Comparison of ENCODE assay signal across 19 mouse cellular contexts in genomic region chr3:30863712-30864435, GRCm38 (mm10). TPM values are rescaled to one million over a fixed set of nuclear protein-coding genes. Genes with fewer than 3 reads are reported as not detected.
DNase-seq lines count a peak whose midpoint lies in the region; ATAC-seq and TF ChIP-seq lines count a peak whose summit lies in the region.
"Had no signal": no experiment of that assay in that cellular context is flagged by ENCODE, and none has a peak within 500 bp of the region (broad histone marks: within the 10 kb centered on the region; RNA-seq: fewer than 3 reads in every experiment).

No protein-coding gene starts in this region.

- no peak overlapping the region for H3K4me2 ChIP-seq in liver, postnatal 0 days (ENCODE audit: low read depth, low read length)
- no peak overlapping the region for H3K4me2 ChIP-seq in liver, embryonic 12.5 days
- no peak overlapping the region for H3K4me2 ChIP-seq in forebrain, embryonic 13.5 days
- H3K4me2 ChIP-seq: hindbrain, embryonic 12.5 days; lung, embryonic 14.5 days had no signal

- H3K27me3 ChIP-seq in liver, postnatal 0 days (ENCODE audit: insufficient read depth, low read length), result no peaks in the 10 kb centered on the region
- H3K27me3 ChIP-seq in liver, embryonic 12.5 days (replicated peaks), result no peaks in the 10 kb centered on the region
- H3K27me3 ChIP-seq in forebrain, embryonic 13.5 days, result no peaks in the 10 kb centered on the region
- H3K27me3 ChIP-seq: hindbrain, embryonic 12.5 days; Patski had no signal

- DNase-seq in liver, postnatal 0 days, result no peak
- no peak for DNase-seq in adrenal gland, postnatal 36 days
- DNase-seq: cerebellum, adult 9-11 months; kidney, postnatal 36 days; left cerebral cortex, postnatal 4 days; liver; midbrain, embryonic 14.5 days; right cerebral cortex, postnatal 14 days; thymus, postnatal 14 days had no signal

- 39% methylated on average over 5 of the region's 5 CpGs for WGBS in liver, postnatal 0 days (ENCODE audit: insufficient replicate concordance)
- 40% methylated on average over 5 of the region's 5 CpGs for WGBS in liver, embryonic 12.5 days (ENCODE audit: insufficient replicate concordance)
- 11% methylated on average over 5 of the region's 5 CpGs for WGBS in bone marrow, adult 2 months
- WGBS in forebrain, embryonic 13.5 days, result 82% methylated on average over 5 of the region's 5 CpGs

- TF ChIP-seq POLR2A in bone marrow, adult 2 months (IDR thresholded peaks at IDR 0.05; ENCODE audit: borderline replicate concordance, control insufficient read depth, low read depth, low read length), result no peak
- TF ChIP-seq POLR2A in cortical plate, adult 2 months (IDR thresholded peaks at IDR 0.05; ENCODE audit: extremely low read depth, insufficient read depth, low read length), result no peak

- peaks cover 11% of the 10 kb centered on the region for H3K4me1 ChIP-seq in liver, postnatal 0 days (ENCODE audit: insufficient read depth)
- no peaks in the 10 kb centered on the region for H3K4me1 ChIP-seq in liver, embryonic 12.5 days
- peaks cover 7% of the 10 kb centered on the region; the same call in 1 of the 2 replicates for H3K4me1 ChIP-seq in bone marrow, adult 2 months (ENCODE audit: control insufficient read depth, insufficient read depth, low read length)
- H3K4me1 ChIP-seq in cortical plate, adult 2 months (ENCODE audit: control insufficient read depth, insufficient read depth, low read length), result no peaks in the 10 kb centered on the region
- no peaks in the 10 kb centered on the region for H3K4me1 ChIP-seq in forebrain, embryonic 13.5 days
- H3K4me1 ChIP-seq: hindbrain, embryonic 12.5 days had no signal

- no peak for TF ChIP-seq CTCF in liver, postnatal 0 days (IDR thresholded peaks at IDR 0.05; ENCODE audit: low read depth)
- TF ChIP-seq CTCF in bone marrow, adult 2 months (IDR thresholded peaks at IDR 0.05; ENCODE audit: control insufficient read depth, insufficient read depth, low read length), result no peak
- TF ChIP-seq CTCF in cortical plate, adult 2 months (IDR thresholded peaks at IDR 0.05; ENCODE audit: extremely low read depth, insufficient read depth, low read length), result no peak

- peak overlapping the region; percentile 41; the same call in 1 of the 2 replicates for H3K27ac ChIP-seq in liver, postnatal 0 days (ENCODE audit: low read depth)
- no peak overlapping the region for H3K27ac ChIP-seq in liver, embryonic 12.5 days
- peak overlapping the region; percentile 74 for H3K27ac ChIP-seq in bone marrow, adult 2 months (ENCODE audit: control insufficient read depth, insufficient read depth, low read depth, low read length, poor library complexity)
- 0 out of 2 replicates have a peak overlapping the region, but pooled peaks have one; percentile 15 for H3K27ac ChIP-seq in cortical plate, adult 2 months (ENCODE audit: insufficient read depth, low read length)
- H3K27ac ChIP-seq in forebrain, embryonic 13.5 days, result no peak overlapping the region
- H3K27ac ChIP-seq: hindbrain, embryonic 12.5 days; stomach, postnatal 0 days had no signal

- no peaks in the 10 kb centered on the region for H3K9me3 ChIP-seq in liver, postnatal 0 days (ENCODE audit: low read length)
- H3K9me3 ChIP-seq in liver, embryonic 12.5 days (replicated peaks), result no peaks in the 10 kb centered on the region
- no peaks in the 10 kb centered on the region for H3K9me3 ChIP-seq in forebrain, embryonic 13.5 days (replicated peaks)
- H3K9me3 ChIP-seq: hindbrain, embryonic 12.5 days had no signal

- ATAC-seq in liver, postnatal 0 days, result no peak
- ATAC-seq in liver, embryonic 12.5 days, result no peak
- peak; percentile 30; the same call in 1 of the 2 replicates for ATAC-seq in monocyte, adult 5-6 weeks (replicated peaks; ENCODE audit: insufficient number of reproducible peaks, low FRiP score, low TSS enrichment, poor library complexity, severe bottlenecking)
- no peak for ATAC-seq in forebrain, embryonic 13.5 days
- ATAC-seq: activated CD4-positive, CD25-positive, alpha-beta regulatory T cell, adult 4 months; Patski had no signal

- no peak for TF ChIP-seq EP300 in liver, postnatal 0 days (IDR thresholded peaks at IDR 0.05; ENCODE audit: low read depth)

- no peak overlapping the region for H3K4me3 ChIP-seq in liver, postnatal 0 days (ENCODE audit: low read depth, low read length)
- no peak overlapping the region for H3K4me3 ChIP-seq in liver, embryonic 12.5 days
- H3K4me3 ChIP-seq in bone marrow, adult 2 months (replicated peaks; ENCODE audit: control insufficient read depth, low read depth, low read length), result no peak overlapping the region
- no peak overlapping the region for H3K4me3 ChIP-seq in cortical plate, adult 2 months (ENCODE audit: insufficient read depth, low read length)
- no peak overlapping the region for H3K4me3 ChIP-seq in forebrain, embryonic 13.5 days
- H3K4me3 ChIP-seq: hindbrain, embryonic 12.5 days had no signal

- H3K9ac ChIP-seq in liver, postnatal 0 days (replicated peaks), result no peak overlapping the region
- no peak overlapping the region for H3K9ac ChIP-seq in liver, embryonic 12.5 days
- H3K9ac ChIP-seq in forebrain, embryonic 13.5 days, result no peak overlapping the region
- H3K9ac ChIP-seq: hindbrain, embryonic 12.5 days; lung, embryonic 14.5 days had no signal

- H3K36me3 ChIP-seq in liver, postnatal 0 days (replicated peaks; ENCODE audit: insufficient read depth, low read length), result no peaks in the 10 kb centered on the region
- H3K36me3 ChIP-seq in liver, embryonic 12.5 days, result no peaks in the 10 kb centered on the region
- H3K36me3 ChIP-seq in forebrain, embryonic 13.5 days (ENCODE audit: poor library complexity, severe bottlenecking), result no peaks in the 10 kb centered on the region
- H3K36me3 ChIP-seq: hindbrain, embryonic 12.5 days had no signal

RNA-seq across cellular contexts. Expression of gene Gpr160, which starts 8.1 kb away (rescaled TPM):
- polyA plus RNA-seq in liver, postnatal 0 days (2015; fragmentation: Nextera tagmentation; extraction: Ambion mirVana), result 5.4 and 5.9 TPM in 2 replicates
- 1.5 and 2.7 TPM in 2 replicates for polyA plus RNA-seq in liver, embryonic 12.5 days (2016; fragmentation: Nextera tagmentation; extraction: Ambion mirVana)
- polyA plus RNA-seq in bone marrow, adult 2 months (2011; ENCODE audit: insufficient read depth, insufficient read length, low replicate concordance, missing spikeins), result 5.0 and 11.2 TPM in 2 replicates
- 1.5 and 2.6 TPM in 2 replicates for polyA plus RNA-seq in cortical plate, adult 2 months (2012; rRNA removed)
- total RNA-seq in monocyte, adult 5-6 weeks (2017), result 6.4 to 17.2 TPM (median 9.5 TPM) in 3 replicates
- total RNA-seq in adrenal gland, postnatal 36 days (2021), result 1 to 10 TPM; 1.2 to 2.4 TPM
- polyA plus RNA-seq in forebrain, embryonic 13.5 days (2015; fragmentation: Nextera tagmentation; extraction: Ambion mirVana), result 0.59 and 0.76 TPM in 2 replicates

Comparison
In these comparisons a context has a peak if more than half of its experiments do, and no peak if none do; other contexts are left out.
1. H3K27ac ChIP-seq: peak in liver, postnatal 0 days (single experiment), bone marrow, adult 2 months (single experiment) and cortical plate, adult 2 months (single experiment); none in liver, embryonic 12.5 days (single experiment) and forebrain, embryonic 13.5 days (single experiment).